8 mouse cellular contexts compared by ENCODE assay signal in the genomic region with DNA sequence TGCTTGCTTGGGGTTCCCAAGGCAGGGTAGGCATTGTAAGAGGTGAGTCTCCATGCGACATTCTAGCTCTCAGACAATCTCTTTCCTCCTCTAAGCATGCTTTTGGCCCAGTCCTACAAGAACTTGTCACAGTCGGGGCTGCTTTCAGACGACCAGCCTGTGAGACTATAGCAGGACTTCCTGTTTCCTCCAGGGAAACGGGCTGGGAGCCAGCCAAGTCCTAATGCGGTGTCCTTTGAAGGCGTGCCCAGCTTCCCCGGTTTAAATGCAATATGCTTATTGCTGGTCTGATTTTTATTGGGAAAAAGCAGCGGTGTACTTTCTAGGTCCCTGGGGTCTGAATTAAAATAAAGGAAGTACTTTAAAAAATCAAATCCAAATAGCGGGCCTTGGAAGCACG.
DNase-seq lines count a peak whose midpoint lies in the region; ATAC-seq lines count a peak whose summit lies in the region.

No protein-coding gene starts in this region.

- H3K9ac ChIP-seq in neural tube, embryonic 11.5 days (ENCODE audit: low read length) = no peak overlapping the region
- H3K9ac ChIP-seq in heart, embryonic 16.5 days (ENCODE audit: low read length) = no peak overlapping the region

- H3K9me3 ChIP-seq in neural tube, embryonic 11.5 days (ENCODE audit: control insufficient read depth, low read length) = no peaks in the 10 kb centered on the region
- H3K9me3 ChIP-seq in heart, embryonic 16.5 days (replicated peaks; ENCODE audit: control insufficient read depth, low read length) = no peaks in the 10 kb centered on the region

- H3K4me3 ChIP-seq in neural tube, embryonic 11.5 days (ENCODE audit: low read depth, low read length) = no peak overlapping the region
- H3K4me3 ChIP-seq in heart, embryonic 16.5 days (ENCODE audit: low read length) = no peak overlapping the region

- DNase-seq in cerebellum, postnatal 14 days = peak; percentile 72 to 76
- DNase-seq in cerebellum, adult 11 months = no peak
- peak; percentile 30 for DNase-seq in neural tube, embryonic 11.5 days (ENCODE audit: low spot score)
- DNase-seq in neural tube, embryonic 10.5 days (ENCODE audit: extremely low spot score, low spot score) = no peak
- DNase-seq in layer of hippocampus, adult 9-11 months = peak; percentile 31
- DNase-seq in thymus, postnatal 14 days = no peak

- H3K4me2 ChIP-seq in neural tube, embryonic 11.5 days (ENCODE audit: low read depth) = no peak overlapping the region
- peak overlapping the region; percentile 13; the same call in 1 of the 2 replicates for H3K4me2 ChIP-seq in heart, embryonic 16.5 days (ENCODE audit: low read depth, low read length)

- no peaks in the 10 kb centered on the region for H3K36me3 ChIP-seq in neural tube, embryonic 11.5 days (ENCODE audit: control insufficient read depth, insufficient read depth, low read length)
- H3K36me3 ChIP-seq in heart, embryonic 16.5 days (ENCODE audit: control insufficient read depth, insufficient read depth) = no peaks in the 10 kb centered on the region

- H3K27me3 ChIP-seq in neural tube, embryonic 11.5 days (ENCODE audit: control insufficient read depth, insufficient read depth, low read length) = no peaks in the 10 kb centered on the region
- H3K27me3 ChIP-seq in heart, embryonic 16.5 days (ENCODE audit: control insufficient read depth, insufficient read depth, low read length) = no peaks in the 10 kb centered on the region

- no peak for ATAC-seq in neural tube, embryonic 11.5 days (ENCODE audit: insufficient read depth, low FRiP score, low TSS enrichment)
- ATAC-seq in heart, embryonic 16.5 days (replicated peaks; ENCODE audit: extremely low read depth, insufficient read depth, low FRiP score) = peak; percentile 49; the same call in 1 of the 2 replicates
- no peak for ATAC-seq in CD4-positive, CD25-positive, alpha-beta regulatory T cell, adult 4 months

- 62% methylated on average over 10 of the region's 10 CpGs for WGBS in neural tube, embryonic 11.5 days
- 27% methylated on average over 10 of the region's 10 CpGs for WGBS in heart, embryonic 16.5 days

- H3K4me1 ChIP-seq in neural tube, embryonic 11.5 days (ENCODE audit: control insufficient read depth, insufficient read depth, low read length) = no peaks in the 10 kb centered on the region
- 0 out of 2 replicates have a peak, but pooled peaks cover 2% of the 10 kb centered on the region for H3K4me1 ChIP-seq in heart, embryonic 16.5 days (ENCODE audit: control insufficient read depth, insufficient read depth, low read length)

- H3K27ac ChIP-seq in neural tube, embryonic 11.5 days (ENCODE audit: low read depth, low read length) = no peak overlapping the region
- no peak overlapping the region for H3K27ac ChIP-seq in heart, embryonic 16.5 days (ENCODE audit: low read length)

Comparison
In these comparisons a context has a peak if more than half of its experiments do, and no peak if none do; other contexts are left out.
1. DNase-seq: peak in cerebellum, postnatal 14 days (2 of 2), neural tube, embryonic 11.5 days (single experiment) and layer of hippocampus, adult 9-11 months (single experiment); none in cerebellum, adult 11 months (single experiment), neural tube, embryonic 10.5 days (single experiment) and thymus, postnatal 14 days (single experiment).